Mouse (Mus musculus): ENCODE data around the gene Plcl1. TPM values are rescaled to one million over a fixed set of nuclear protein-coding genes. Genes with fewer than 3 reads are reported as not detected.

The Plcl1 gene
- polyA plus RNA-seq, 1 experiment = 12.2 TPM

DNA sequence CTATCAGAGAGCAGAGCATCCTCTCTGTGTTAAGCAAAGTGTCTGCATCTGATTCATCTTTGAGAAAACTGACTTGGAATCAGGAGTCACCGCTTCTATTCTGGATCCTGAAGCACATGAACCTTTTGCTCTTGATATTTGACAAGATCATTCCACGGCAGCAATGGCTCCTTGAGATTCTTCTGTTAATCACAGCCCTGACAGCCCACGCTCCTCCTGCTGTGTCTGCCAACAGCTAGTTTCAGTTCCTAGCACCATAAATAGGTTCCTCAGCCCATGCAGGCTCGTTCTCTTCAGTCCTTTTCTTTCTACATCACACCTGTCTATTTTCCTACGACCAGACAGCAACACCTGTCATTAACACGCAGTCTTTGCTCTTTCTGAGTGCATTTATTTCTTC lies 387.1 kb downstream of the Plcl1 start:
- 55% methylated on average over 6 of the region's 6 CpGs for WGBS

More for the DNA sequence above, 387.1 kb downstream of the Plcl1 start:
- Histone ChIP-seq H3K27me3 (ENCODE audit: control insufficient read depth, insufficient read depth, low read length) (no peaks in the 10 kb centered on the region), H3K27ac (ENCODE audit: insufficient read depth, low read length) (no peak overlapping the region), H3K4me1 (ENCODE audit: control insufficient read depth, insufficient read depth, low read length) (no peaks in the 10 kb centered on the region), H3K4me3 (replicated peaks; ENCODE audit: insufficient read depth, low read depth, low read length) (no peak overlapping the region)
- DNase-seq = no peak
- TF ChIP-seq POLR2A (IDR thresholded peaks at IDR 0.05; ENCODE audit: borderline replicate concordance, insufficient read depth, low read length) (no peak), CTCF (IDR thresholded peaks at IDR 0.05; ENCODE audit: borderline replicate concordance, insufficient read depth, low read depth, low read length) (no peak)

Other genes starting within 250 kb of the Plcl1 start
- 16.9 and 17.1 TPM in 2 replicates for gene Rftn2, start 179.1 kb upstream of the Plcl1 start, polyA plus RNA-seq (2012; rRNA removed)
- gene Mars2, start 168.7 kb upstream of the Plcl1 start, polyA plus RNA-seq (2012; rRNA removed) = 3.8 and 4.2 TPM in 2 replicates
- not detected in 2 replicates for gene Boll, start 42.5 kb upstream of the Plcl1 start, polyA plus RNA-seq (2012; rRNA removed)

Measured in cerebellum, adult 2 months (tissue).